Mouse (Mus musculus) embryonic facial prominence, embryonic 12.5 days (tissue): ENCODE measurements around the gene AW549877. TPM values are rescaled to one million over a fixed set of nuclear protein-coding genes. Genes with fewer than 3 reads are reported as not detected.

Experiments
- ATAC-seq: fragments of 200-750 bp; cut with Nextera tagmentation; 2 replicates; pipeline ENCODE4 v1.8.0; 2017; ENCODE audit not compliant: insufficient number of reproducible peaks, insufficient read depth, low FRiP score, low TSS enrichment
- H3K27ac ChIP-seq: fragments of 300-500 bp; sonication (generic); 2 replicates; pipeline ENCODE4 v1.5.1; 2016; ENCODE audit warnings: mild to moderate bottlenecking
- H3K27me3 ChIP-seq: fragments of 300-500 bp; sonication (generic); 2 replicates; pipeline ENCODE4 v1.6.1; 2016; ENCODE audit warnings: mild to moderate bottlenecking, moderate library complexity
- H3K36me3 ChIP-seq: fragments of 300-500 bp; sonication (generic); 2 replicates; pipeline ENCODE4 v1.6.1; 2016; ENCODE audit warnings: mild to moderate bottlenecking
- H3K4me1 ChIP-seq: fragments of 300-500 bp; sonication (generic); 2 replicates; pipeline ENCODE4 v1.6.1; 2016
- H3K4me2 ChIP-seq: fragments of 300-500 bp; sonication (generic); replicated peaks from 2 replicates; pipeline ENCODE4 v1.6.1; 2016; ENCODE audit warnings: mild to moderate bottlenecking, moderate library complexity
- H3K4me3 ChIP-seq: fragments of 300-500 bp; sonication (generic); 2 replicates; pipeline ENCODE4 v1.5.1; 2016; ENCODE audit warnings: mild to moderate bottlenecking
- H3K9ac ChIP-seq: fragments of 300-500 bp; sonication (generic); 2 replicates; pipeline ENCODE4 v1.6.1; 2016; ENCODE audit warnings: mild to moderate bottlenecking, moderate library complexity
- H3K9me3 ChIP-seq: fragments of 300-500 bp; sonication (generic); 2 replicates; pipeline ENCODE4 v1.6.1; 2016; ENCODE audit warnings: mild to moderate bottlenecking, moderate library complexity
- WGBS: fragments of 180-500 bp; shearing (Covaris S2); methylation state at CpG from one replicate; pipeline ENCODE4 v1.1.7; 2016; 5-methylcytosine and 5-hydroxymethylcytosine counted together
- polyA plus RNA-seq: library from polyadenylated mRNA; unstranded; fragments of >200 nt; fragmentation: Nextera tagmentation; extraction: Ambion mirVana; gene quantifications from 2 replicates; pipeline ENCODE4 v1.2.1, GENCODE M21; 2016

The AW549877 gene
- 36.8 and 44.2 TPM in 2 replicates for polyA plus RNA-seq

- H3K27me3 ChIP-seq = no peaks in the 10 kb centered on the region
- H3K4me1 ChIP-seq = peaks cover 5% of the 10 kb centered on the region
- under 1% methylated on average over 61 of the region's 61 CpGs for WGBS
- H3K4me3 ChIP-seq = peak within 1 kb of the TSS; percentile 70
- peak; percentile 98 for ATAC-seq
- H3K36me3 ChIP-seq = peaks cover 11% of the 10 kb centered on the region; the same call in 1 of the 2 replicates
- peak within 1 kb of the TSS; percentile 72 for H3K9ac ChIP-seq
- no peaks in the 10 kb centered on the region for H3K9me3 ChIP-seq
- peak within 1 kb of the TSS; percentile 93 for H3K27ac ChIP-seq
- peak within 1 kb of the TSS; percentile 52 for H3K4me2 ChIP-seq
Measured at GRCm38 (mm10) chr15:3995448-3996266, at the start of gene AW549877. AW549877 (minus strand) TSS chr15:3995744.

- Histone ChIP-seq H3K4me2 (no peak overlapping the region), H3K4me3 (no peak overlapping the region), H3K9me3 (no peaks in the 10 kb centered on the region), H3K4me1 (no peaks in the 10 kb centered on the region), H3K27me3 (no peaks in the 10 kb centered on the region), H3K27ac (no peak overlapping the region), H3K9ac (no peak overlapping the region), H3K36me3 (peaks cover 20% of the 10 kb centered on the region)
- WGBS = 26% methylated on average over 4 of the region's 4 CpGs
- ATAC-seq = no peak
Measured at GRCm38 (mm10) chr15:4043032-4043471, 47.5 kb upstream of the AW549877 start.

- Histone ChIP-seq H3K27me3 (no peaks in the 10 kb centered on the region), H3K4me2 (no peak overlapping the region), H3K27ac (no peak overlapping the region), H3K4me1 (no peaks in the 10 kb centered on the region), H3K4me3 (no peak overlapping the region), H3K36me3 (peaks cover 20% of the 10 kb centered on the region), H3K9ac (no peak overlapping the region), H3K9me3 (no peaks in the 10 kb centered on the region)
- WGBS = 50% methylated on average over 3 of the region's 3 CpGs
- no peak for ATAC-seq
Measured at GRCm38 (mm10) chr15:4042423-4042822, 46.9 kb upstream of the AW549877 start.

GRCm38 (mm10) chr15:4033168-4034004, 37.8 kb upstream of the AW549877 start:
- Histone ChIP-seq H3K4me2 (no peak overlapping the region), H3K9me3 (no peaks in the 10 kb centered on the region), H3K27me3 (no peaks in the 10 kb centered on the region), H3K4me3 (no peak overlapping the region), H3K36me3 (peaks cover 14% of the 10 kb centered on the region; the same call in 1 of the 2 replicates), H3K9ac (no peak overlapping the region), H3K4me1 (peaks cover 2% of the 10 kb centered on the region; the same call in 1 of the 2 replicates), H3K27ac (no peak overlapping the region)
- no peak for ATAC-seq
- 75% methylated on average over 3 of the region's 3 CpGs for whole genome bisulfite sequencing

- no peak overlapping the region for H3K27ac ChIP-seq
- H3K4me2 ChIP-seq = no peak overlapping the region
- ATAC-seq = no peak
- no peaks in the 10 kb centered on the region for H3K9me3 ChIP-seq
- no peaks in the 10 kb centered on the region for H3K27me3 ChIP-seq
- no peaks in the 10 kb centered on the region for H3K36me3 ChIP-seq
- H3K9ac ChIP-seq = no peak overlapping the region
- H3K4me1 ChIP-seq = peaks cover 9% of the 10 kb centered on the region; the same call in 1 of the 2 replicates
- H3K4me3 ChIP-seq = no peak overlapping the region
Measured at GRCm38 (mm10) chr15:4028960-4029359, 33.4 kb upstream of the AW549877 start.

GRCm38 (mm10) chr15:4028411-4028700, 32.8 kb upstream of the AW549877 start:
- 79% methylated on average over 6 of the region's 6 CpGs for WGBS
- Histone ChIP-seq H3K9ac (no peak overlapping the region), H3K4me3 (no peak overlapping the region), H3K27me3 (no peaks in the 10 kb centered on the region), H3K27ac (no peak overlapping the region), H3K36me3 (no peaks in the 10 kb centered on the region), H3K4me1 (peaks cover 9% of the 10 kb centered on the region; the same call in 1 of the 2 replicates), H3K4me2 (peak overlapping the region; percentile 57), H3K9me3 (no peaks in the 10 kb centered on the region)
- ATAC-seq = no peak

GRCm38 (mm10) chr15:4027671-4028410, 32.3 kb upstream of the AW549877 start:
- H3K27me3 ChIP-seq = no peaks in the 10 kb centered on the region
- no peaks in the 10 kb centered on the region for H3K9me3 ChIP-seq
- WGBS = 7% methylated on average over 6 of the region's 6 CpGs
- peak overlapping the region; percentile 76 for H3K4me3 ChIP-seq
- peak overlapping the region; percentile 96 for H3K27ac ChIP-seq
- no peaks in the 10 kb centered on the region for H3K36me3 ChIP-seq
- H3K4me1 ChIP-seq = peaks cover 9% of the 10 kb centered on the region; the same call in 1 of the 2 replicates
- H3K9ac ChIP-seq = peak overlapping the region; percentile 77
- no peak for ATAC-seq
- peak overlapping the region; percentile 57 for H3K4me2 ChIP-seq

- Histone ChIP-seq H3K9ac (peak overlapping the region; percentile 77), H3K4me1 (peaks cover 9% of the 10 kb centered on the region; the same call in 1 of the 2 replicates), H3K27me3 (no peaks in the 10 kb centered on the region), H3K9me3 (no peaks in the 10 kb centered on the region), H3K36me3 (no peaks in the 10 kb centered on the region), H3K4me3 (peak overlapping the region; percentile 76), H3K27ac (peak overlapping the region; percentile 96), H3K4me2 (peak overlapping the region; percentile 57)
- ATAC-seq = peak; percentile 87
- WGBS = under 1% methylated on average over 65 of the region's 65 CpGs
Measured at GRCm38 (mm10) chr15:4026831-4027584, 31.5 kb upstream of the AW549877 start.

GRCm38 (mm10) chr15:4026231-4026773, 30.8 kb upstream of the AW549877 start, which contains the start of gene Oxct1:
Oxct1 (plus strand) TSS chr15:4026383.
- Histone ChIP-seq H3K36me3 (no peaks in the 10 kb centered on the region), H3K4me2 (peak within 1 kb of the TSS; percentile 57), H3K27me3 (no peaks in the 10 kb centered on the region), H3K9ac (peak within 1 kb of the TSS; percentile 77), H3K27ac (peak within 1 kb of the TSS; percentile 96), H3K4me3 (peak within 1 kb of the TSS; percentile 76), H3K4me1 (peaks cover 9% of the 10 kb centered on the region; the same call in 1 of the 2 replicates), H3K9me3 (no peaks in the 10 kb centered on the region)
- ATAC-seq = peak; percentile 97
- under 1% methylated on average over 45 of the region's 45 CpGs for WGBS

- Histone ChIP-seq H3K4me1 (peaks cover 9% of the 10 kb centered on the region; the same call in 1 of the 2 replicates), H3K27me3 (no peaks in the 10 kb centered on the region), H3K4me3 (peak overlapping the region; percentile 76; the same call in 1 of the 2 replicates), H3K27ac (peak overlapping the region; percentile 96; the same call in 1 of the 2 replicates), H3K9ac (no peak overlapping the region), H3K36me3 (no peaks in the 10 kb centered on the region), H3K4me2 (peak overlapping the region; percentile 57), H3K9me3 (no peaks in the 10 kb centered on the region)
- ATAC-seq = no peak
- 61% methylated on average over 11 of the region's 11 CpGs for WGBS
Measured at GRCm38 (mm10) chr15:4025508-4025904, 30.0 kb upstream of the AW549877 start.
